Mouse (Mus musculus) olfactory bulb, adult 2 months (tissue): ENCODE results near the gene Exosc2. TPM values are rescaled to one million over a fixed set of nuclear protein-coding genes. Genes with fewer than 3 reads are reported as not detected.
A peak's percentile ranks its signal among the peaks of the same experiment; 100 is the strongest.

Source experiments
- H3K27ac ChIP-seq: fragments of 200-500 bp; 2 replicates; pipeline ENCODE4 v1.5.1; 2012; ENCODE audit warnings: low read depth, low read length; ENCODE audit not compliant: insufficient read depth
- H3K4me1 ChIP-seq: fragments of 200-500 bp; 2 replicates; pipeline ENCODE4 v1.6.1; 2012; ENCODE audit warnings: low read length; ENCODE audit not compliant: control insufficient read depth, insufficient read depth
- H3K4me3 ChIP-seq: fragments of 200-500 bp; 2 replicates; pipeline ENCODE4 v1.5.1; 2012; ENCODE audit warnings: mild to moderate bottlenecking, low read depth, low read length, moderate library complexity; ENCODE audit not compliant: insufficient read depth
- CTCF ChIP-seq: fragments of 200-500 bp; IDR thresholded peaks from 2 replicates; pipeline ENCODE4 v1.5.1; 2012; ENCODE audit warnings: low read depth, mild to moderate bottlenecking, low read length, moderate library complexity; ENCODE audit not compliant: insufficient read depth
- POLR2A ChIP-seq: fragments of 200-500 bp; IDR thresholded peaks from 2 replicates; pipeline ENCODE4 v1.6.1; 2012; ENCODE audit warnings: mild to moderate bottlenecking, low read depth, low read length, moderate library complexity; ENCODE audit not compliant: insufficient read depth
- WGBS: fragments of 180-500 bp; shearing (Covaris S2); methylation state at CpG from one replicate; pipeline ENCODE4 v1.1.7; 2018; 5-methylcytosine and 5-hydroxymethylcytosine counted together
- polyA plus RNA-seq: library from polyadenylated mRNA; stranded (reverse); fragments of >200 nt; gene quantifications from 2 replicates; pipeline ENCODE4 v1.2.4, GENCODE M21; 2012; ENCODE audit warnings: low replicate concordance; ENCODE audit not compliant: missing spikeins, insufficient read depth, insufficient read length

Exosc2 gene
- polyA plus RNA-seq, 1 experiment, result not detected

DNA sequence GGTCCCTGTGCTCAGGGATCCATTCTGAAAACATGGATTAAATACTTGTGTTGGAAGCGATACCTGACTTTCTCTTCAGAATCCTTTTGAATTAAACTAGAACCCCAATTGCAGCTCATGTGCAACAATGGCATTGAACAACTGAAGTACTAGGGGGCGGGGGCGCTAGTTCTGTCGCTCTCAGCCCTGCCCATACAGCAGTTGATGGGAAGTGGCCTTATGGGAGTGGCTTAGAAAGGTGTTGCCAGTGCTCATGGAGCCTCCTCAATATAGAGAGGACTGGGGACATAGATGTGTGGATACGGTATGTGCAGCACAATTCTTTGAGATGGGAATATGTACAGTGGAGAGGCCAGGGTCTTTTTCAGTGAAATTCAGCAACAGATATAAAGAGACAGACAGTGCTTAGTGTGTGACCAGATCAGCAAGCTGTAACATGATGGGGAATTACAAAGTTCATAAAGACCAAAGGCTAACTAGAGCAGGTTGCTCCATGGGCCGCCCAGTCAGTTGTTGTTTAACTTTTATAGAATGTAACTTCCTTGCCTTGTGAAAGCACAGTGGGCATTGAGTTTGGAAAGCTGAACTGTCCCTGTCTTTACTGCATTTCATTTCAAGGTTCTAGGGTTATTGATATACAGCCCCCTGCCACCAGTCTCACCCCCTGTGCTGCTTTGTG, 48.8 kb downstream of the Exosc2 start:
- 92% methylated on average over 6 of the region's 6 CpGs for WGBS
- no peak overlapping the region for H3K4me3 ChIP-seq
- TF ChIP-seq POLR2A, result no peak
- TF ChIP-seq CTCF, result no peak
- no peak overlapping the region for H3K27ac ChIP-seq
- peaks cover 7% of the 10 kb centered on the region; the same call in 1 of the 2 replicates for H3K4me1 ChIP-seq

DNA sequence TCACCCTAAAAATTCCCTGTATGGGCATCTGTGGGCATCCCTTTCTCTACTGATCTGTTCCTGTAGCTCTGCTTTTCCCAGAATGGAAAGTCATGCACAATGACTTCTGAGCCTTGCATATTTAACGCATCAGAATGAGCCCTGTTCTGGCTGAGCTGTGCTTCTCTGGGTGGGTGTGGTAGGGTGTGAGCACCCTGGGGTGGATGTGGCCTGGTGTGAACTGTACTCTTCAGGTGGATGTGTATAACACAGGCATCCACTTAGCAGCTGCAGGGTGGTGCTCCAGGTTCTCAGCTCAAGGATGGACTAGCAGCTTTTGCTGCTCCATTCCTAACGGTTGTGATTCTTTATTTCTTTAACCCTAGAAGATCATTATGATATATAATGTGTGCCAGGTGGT, 49.4 kb downstream of the Exosc2 start:
- TF ChIP-seq CTCF (no peak), POLR2A (no peak)
- H3K4me3 ChIP-seq, result no peak overlapping the region
- 72% methylated on average over 2 of the region's 2 CpGs for WGBS
- no peak overlapping the region for H3K27ac ChIP-seq
- peaks cover 7% of the 10 kb centered on the region; the same call in 1 of the 2 replicates for H3K4me1 ChIP-seq

DNA sequence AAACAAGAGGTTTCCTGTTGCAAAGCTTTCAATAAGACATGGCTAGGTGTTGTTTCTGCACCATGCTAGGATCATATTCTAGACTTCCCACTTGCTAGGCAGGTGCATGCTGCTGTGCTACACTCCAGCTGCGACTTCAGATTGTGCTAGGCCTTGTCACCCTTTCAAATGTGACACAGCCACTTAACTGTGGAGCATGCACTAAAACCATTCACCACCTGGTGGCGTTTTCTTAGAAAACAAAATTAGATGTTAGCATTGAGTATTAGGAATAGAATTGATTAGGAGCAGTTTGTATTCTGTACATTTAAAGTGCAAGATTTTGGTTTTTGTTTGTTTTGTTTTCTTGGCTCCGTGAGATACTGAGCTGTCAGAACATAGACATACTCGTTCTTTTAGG, 50.3 kb downstream of the Exosc2 start:
- WGBS, result 49% methylated on average over 4 of the region's 4 CpGs
- no peak overlapping the region for H3K27ac ChIP-seq
- H3K4me3 ChIP-seq, result no peak overlapping the region
- TF ChIP-seq CTCF, result no peak
- TF ChIP-seq POLR2A, result no peak
- H3K4me1 ChIP-seq, result peaks cover 7% of the 10 kb centered on the region; the same call in 1 of the 2 replicates

DNA sequence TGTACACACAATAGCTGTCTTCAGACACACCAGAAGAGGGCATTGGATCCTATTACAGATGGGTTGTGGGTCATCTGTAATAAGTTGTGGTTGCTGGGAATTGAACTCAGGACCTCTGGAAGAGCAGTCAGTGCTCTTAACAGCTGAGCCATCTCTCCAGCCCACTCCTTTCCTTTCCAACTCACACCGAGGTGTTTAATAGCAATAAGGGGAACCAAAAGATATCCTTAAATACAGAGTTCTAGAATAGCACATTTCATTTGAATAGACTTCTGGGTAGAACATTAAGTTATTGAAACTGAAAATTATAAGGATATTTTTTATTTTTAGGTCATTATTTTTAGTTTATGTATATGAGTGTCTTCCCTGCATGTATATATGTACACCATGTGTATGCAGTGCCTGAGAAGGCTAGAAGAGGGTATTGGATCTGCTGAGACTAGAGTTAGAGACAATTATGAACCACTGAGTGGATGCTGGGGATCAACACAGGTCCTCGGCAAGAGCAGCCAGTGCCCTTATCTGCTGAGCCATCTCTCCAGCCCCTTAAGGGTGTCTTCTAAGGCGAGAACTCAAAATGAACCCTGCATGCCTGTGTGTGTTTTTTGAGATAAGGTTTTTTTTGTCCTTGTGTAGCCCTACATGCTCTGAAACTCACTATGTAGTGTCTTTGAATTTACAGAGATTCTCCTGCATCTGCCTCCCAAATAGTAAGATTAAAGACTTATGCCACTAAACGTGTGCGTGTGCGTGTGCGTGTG, 54.4 kb downstream of the Exosc2 start:
- TF ChIP-seq POLR2A (no peak), CTCF (no peak)
- peaks cover 17% of the 10 kb centered on the region for H3K4me1 ChIP-seq
- no peak overlapping the region for H3K27ac ChIP-seq
- 88% methylated on average over 7 of the region's 7 CpGs for WGBS
- no peak overlapping the region for H3K4me3 ChIP-seq

DNA sequence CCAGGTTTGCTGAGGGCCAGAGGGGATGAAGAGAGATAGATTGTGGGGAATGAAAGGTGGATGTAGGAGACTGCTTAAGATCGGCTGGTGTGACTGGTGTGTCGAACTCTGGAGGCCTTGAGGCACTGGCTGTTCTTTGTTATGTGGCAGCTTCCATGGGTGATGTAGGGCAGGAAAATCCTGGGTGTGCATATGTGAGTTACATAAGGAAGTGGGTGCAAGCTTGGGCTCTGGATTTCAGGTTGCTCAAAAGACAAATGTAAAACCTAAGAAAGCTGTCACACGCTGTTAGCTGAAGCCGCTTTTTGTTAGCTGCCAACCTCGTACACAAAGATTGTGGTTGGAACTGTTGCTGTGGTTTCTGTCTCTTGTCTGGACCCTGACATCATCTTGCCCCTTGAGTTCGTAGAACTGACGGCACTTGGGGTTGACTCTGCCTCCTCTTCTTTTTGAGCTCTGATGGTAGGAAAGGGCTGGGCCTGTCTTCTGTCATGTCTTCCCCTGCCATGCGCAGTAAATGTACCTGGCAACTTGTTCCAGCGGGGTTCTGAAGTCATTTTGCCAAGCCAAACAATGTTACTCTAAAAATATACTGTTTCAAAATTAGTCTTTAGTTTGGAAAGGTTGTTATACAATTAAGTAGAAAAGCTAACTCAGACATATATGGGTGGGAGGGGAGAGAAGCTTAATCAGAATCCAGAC, 57.2 kb downstream of the Exosc2 start:
- Histone ChIP-seq H3K4me3 (no peak overlapping the region), H3K27ac (peak overlapping the region; percentile 57), H3K4me1 (peaks cover 15% of the 10 kb centered on the region)
- TF ChIP-seq POLR2A (no peak), CTCF (no peak)
- WGBS, result 58% methylated on average over 9 of the region's 9 CpGs

DNA sequence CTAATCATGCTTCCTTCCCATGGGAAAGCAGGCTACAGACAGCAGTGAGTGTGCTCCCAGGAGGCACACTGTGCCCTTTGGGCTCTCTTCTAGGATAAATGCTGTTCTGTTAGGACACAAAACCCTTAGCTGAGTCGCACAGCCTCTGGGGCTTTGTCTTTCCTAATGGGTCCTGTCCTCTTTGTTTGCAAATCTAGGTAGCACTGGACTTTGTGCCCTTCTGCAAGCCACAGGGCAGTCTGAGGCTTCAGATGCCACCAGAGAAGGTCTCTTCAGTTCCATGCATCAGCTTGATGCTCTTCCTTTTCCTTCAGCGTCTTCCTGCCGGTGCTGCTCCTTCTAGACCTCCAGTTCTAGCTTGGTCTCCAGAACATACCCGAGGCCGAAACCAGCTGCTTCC, 60.1 kb downstream of the Exosc2 start:
- WGBS, result 93% methylated on average over 5 of the region's 5 CpGs
- TF ChIP-seq CTCF (no peak), POLR2A (no peak)
- Histone ChIP-seq H3K4me3 (no peak overlapping the region), H3K4me1 (peaks cover 15% of the 10 kb centered on the region), H3K27ac (no peak overlapping the region)

Other genes starting within 250 kb of the Exosc2 start
- gene Ass1, start 200.5 kb upstream of the Exosc2 start, polyA plus RNA-seq, result not detected in 2 replicates
- not detected in 2 replicates for gene Fubp3, start 98.1 kb upstream of the Exosc2 start, polyA plus RNA-seq
- not detected in 2 replicates for gene Prdm12, start 30.7 kb upstream of the Exosc2 start, polyA plus RNA-seq
- not detected in 2 replicates for gene Abl1, start 17.7 kb downstream of the Exosc2 start, polyA plus RNA-seq
- not detected in 2 replicates for gene Qrfp, start 139.9 kb downstream of the Exosc2 start, polyA plus RNA-seq
- gene Fibcd1, start 175.3 kb downstream of the Exosc2 start, polyA plus RNA-seq, result not detected in 2 replicates
- gene Lamc3, start 216.6 kb downstream of the Exosc2 start, polyA plus RNA-seq, result not detected in 2 replicates